Mouse (Mus musculus) thymus, postnatal 0 days (tissue): ENCODE results near the gene Cox7a1. TPM values are rescaled to one million over a fixed set of nuclear protein-coding genes. Genes with fewer than 3 reads are reported as not detected.
"Not testable (repeated sequence)": the region's sequence is repeated elsewhere in the genome, so short reads cannot be mapped to it uniquely, and the experiment has no call there.

Source experiments
- DNase-seq: peaks from one replicate; pipeline ENCODE4 v3.0.0-alpha.2; 2015; ENCODE audit warnings: low spot score
- polyA plus RNA-seq: library from polyadenylated mRNA; unstranded; fragments of >200 nt; fragmentation: Nextera tagmentation; extraction: Ambion mirVana; gene quantifications from 2 replicates; pipeline ENCODE4 v1.2.1, GENCODE M21; 2015

The Cox7a1 gene
- polyA plus RNA-seq, 1 experiment from 2014 or later: 11.6 TPM

- no peak for DNase-seq
These were observed 8.1 kb downstream of the Cox7a1 start for GRCm38 (mm10) chr7:30192088-30192487.

GRCm38 (mm10) chr7:30193013-30193412 lies 9.1 kb downstream of the Cox7a1 start:
- no peak for DNase-seq

- DNase-seq: peak; percentile 35
These were observed 9.7 kb downstream of the Cox7a1 start for GRCm38 (mm10) chr7:30193581-30194100.

GRCm38 (mm10) chr7:30194101-30194831 lies 10.3 kb downstream of the Cox7a1 start:
- peak; percentile 28 for DNase-seq

- DNase-seq: peak; percentile 93
These were observed 10.9 kb downstream of the Cox7a1 start for GRCm38 (mm10) chr7:30194884-30195283.

- DNase-seq: no peak
These were observed 11.5 kb downstream of the Cox7a1 start for GRCm38 (mm10) chr7:30195461-30195860.

- no peak for DNase-seq
These were observed 12.2 kb downstream of the Cox7a1 start for GRCm38 (mm10) chr7:30196171-30196570.

GRCm38 (mm10) chr7:30197592-30198129 lies 13.7 kb downstream of the Cox7a1 start:
- DNase-seq: no peak

GRCm38 (mm10) chr7:30198481-30198971 lies 14.6 kb downstream of the Cox7a1 start, which contains the start of gene Capns1:
Gene Capns1 (minus strand): TSS chr7:30198811.
- peak; percentile 84 for DNase-seq

- DNase-seq: no peak
These were observed 15.7 kb downstream of the Cox7a1 start for GRCm38 (mm10) chr7:30199498-30200139.

- DNase-seq: no peak
These were observed 16.3 kb downstream of the Cox7a1 start for GRCm38 (mm10) chr7:30200200-30200599.

- not testable (repeated sequence) for DNase-seq
These were observed 16.7 kb downstream of the Cox7a1 start for GRCm38 (mm10) chr7:30200661-30201060.

- DNase-seq: no peak
These were observed 19.1 kb downstream of the Cox7a1 start for GRCm38 (mm10) chr7:30202895-30203690.

GRCm38 (mm10) chr7:30204380-30204779 lies 20.4 kb downstream of the Cox7a1 start:
- no peak for DNase-seq

- DNase-seq: peak; percentile 53
These were observed 21.4 kb downstream of the Cox7a1 start for GRCm38 (mm10) chr7:30205383-30205782.

GRCm38 (mm10) chr7:30206364-30206763 lies 22.4 kb downstream of the Cox7a1 start:
- not testable (repeated sequence) for DNase-seq

GRCm38 (mm10) chr7:30211025-30211424 lies 27.1 kb downstream of the Cox7a1 start:
- DNase-seq: no peak

- DNase-seq: no peak
These were observed 29.9 kb downstream of the Cox7a1 start for GRCm38 (mm10) chr7:30213881-30214280.

- no peak for DNase-seq
These were observed 31.9 kb downstream of the Cox7a1 start for GRCm38 (mm10) chr7:30215875-30216274.

GRCm38 (mm10) chr7:30216723-30217151 lies 32.8 kb downstream of the Cox7a1 start:
- DNase-seq: peak; percentile 84

GRCm38 (mm10) chr7:30217277-30217676 lies 33.3 kb downstream of the Cox7a1 start:
- no peak for DNase-seq
